22 mouse cellular contexts compared by ENCODE assay signal in genomic region chr2:148884738-148885137, GRCm38 (mm10). TPM values are rescaled to one million over a fixed set of nuclear protein-coding genes. Genes with fewer than 3 reads are reported as not detected.
DNase-seq lines count a peak whose midpoint lies in the region; ATAC-seq and TF ChIP-seq lines count a peak whose summit lies in the region.
"Had no signal": no experiment of that assay in that cellular context is flagged by ENCODE, and none has a peak within 500 bp of the region (broad histone marks: within the 10 kb centered on the region; RNA-seq: fewer than 3 reads in every experiment).

No protein-coding gene starts in this region.

- H3K4me2 ChIP-seq in lung, embryonic 14.5 days = no peak overlapping the region
- no peak overlapping the region for H3K4me2 ChIP-seq in heart, postnatal 0 days (ENCODE audit: low read depth, low read length)
- H3K4me2 ChIP-seq: embryonic facial prominence, embryonic 15.5 days; forebrain, embryonic 12.5 days; liver, embryonic 15.5 days had no signal

- no peak for TF ChIP-seq EP300 in heart, postnatal 0 days (IDR thresholded peaks at IDR 0.05; ENCODE audit: low read depth)

- DNase-seq in heart, embryonic 10.5 days (ENCODE audit: low spot score) = peak; percentile 91
- no peak for DNase-seq in heart, postnatal 4 days
- DNase-seq in lung, embryonic 14.5 days = peak; percentile 19
- no peak for DNase-seq in lung, adult 2 months
- DNase-seq in brain, adult 2 months (ENCODE audit: low read depth, low spot score) = peak; percentile 47
- peak; percentile 43 for DNase-seq in heart, postnatal 0 days (ENCODE audit: low spot score)
- DNase-seq in kidney, adult 11 months = no peak
- DNase-seq: cerebellum, postnatal 14 days; embryo, embryonic 11 days; kidney, postnatal 14 days; lung, postnatal 36 days; retina, postnatal 1 day; thymus, postnatal 36 days had no signal

- no peaks in the 10 kb centered on the region for H3K27me3 ChIP-seq in heart, embryonic 10.5 days (ENCODE audit: insufficient read depth, poor library complexity, severe bottlenecking)
- H3K27me3 ChIP-seq in lung, embryonic 14.5 days (ENCODE audit: insufficient read depth, low read length) = no peaks in the 10 kb centered on the region
- H3K27me3 ChIP-seq in heart, postnatal 0 days (ENCODE audit: control insufficient read depth, insufficient read depth, low read length) = no peaks in the 10 kb centered on the region
- H3K27me3 ChIP-seq: embryonic facial prominence, embryonic 15.5 days; forebrain, embryonic 12.5 days had no signal

- H3K36me3 ChIP-seq in heart, embryonic 10.5 days = no peaks in the 10 kb centered on the region
- H3K36me3 ChIP-seq in lung, embryonic 14.5 days (ENCODE audit: insufficient read depth) = no peaks in the 10 kb centered on the region
- H3K36me3 ChIP-seq in heart, postnatal 0 days (replicated peaks; ENCODE audit: control insufficient read depth, insufficient read depth, low read length) = no peaks in the 10 kb centered on the region
- H3K36me3 ChIP-seq: embryonic facial prominence, embryonic 15.5 days; forebrain, embryonic 12.5 days; liver, embryonic 15.5 days had no signal

- no peak overlapping the region for H3K4me3 ChIP-seq in heart, embryonic 10.5 days
- H3K4me3 ChIP-seq in lung, embryonic 14.5 days (ENCODE audit: low read depth, low read length) = no peak overlapping the region
- H3K4me3 ChIP-seq in lung, adult 2 months (replicated peaks; ENCODE audit: extremely low read depth, low read depth, low read length) = no peak overlapping the region
- no peak overlapping the region for H3K4me3 ChIP-seq in heart, postnatal 0 days (ENCODE audit: low read depth, low read length)
- H3K4me3 ChIP-seq: embryonic facial prominence, embryonic 15.5 days; forebrain, embryonic 12.5 days; liver, embryonic 15.5 days had no signal

- no peaks in the 10 kb centered on the region for H3K9me3 ChIP-seq in heart, embryonic 10.5 days
- no peaks in the 10 kb centered on the region for H3K9me3 ChIP-seq in lung, embryonic 14.5 days (ENCODE audit: low read depth, low read length)
- H3K9me3 ChIP-seq in heart, postnatal 0 days (replicated peaks; ENCODE audit: control insufficient read depth, low read length) = no peaks in the 10 kb centered on the region
- H3K9me3 ChIP-seq: embryonic facial prominence, embryonic 15.5 days; forebrain, embryonic 12.5 days; liver, embryonic 15.5 days had no signal

- TF ChIP-seq CTCF in lung, embryonic 14.5 days (IDR thresholded peaks at IDR 0.05; ENCODE audit: low read depth) = no peak
- TF ChIP-seq CTCF in lung, adult 2 months (IDR thresholded peaks at IDR 0.05; ENCODE audit: insufficient read depth, low read length) = no peak
- no peak for TF ChIP-seq CTCF in heart, postnatal 0 days (IDR thresholded peaks at IDR 0.05; ENCODE audit: low read depth)

- no peaks in the 10 kb centered on the region; the same call in 1 of the 2 replicates for H3K4me1 ChIP-seq in heart, embryonic 10.5 days
- H3K4me1 ChIP-seq in lung, embryonic 14.5 days (ENCODE audit: insufficient read depth) = no peaks in the 10 kb centered on the region
- H3K4me1 ChIP-seq in lung, adult 2 months (ENCODE audit: control insufficient read depth, insufficient read depth, low read length) = no peaks in the 10 kb centered on the region; the same call in 1 of the 2 replicates
- 0 out of 2 replicates have a peak, but pooled peaks cover 5% of the 10 kb centered on the region for H3K4me1 ChIP-seq in heart, postnatal 0 days (ENCODE audit: control insufficient read depth, insufficient read depth)
- H3K4me1 ChIP-seq: embryonic facial prominence, embryonic 15.5 days; liver, embryonic 15.5 days had no signal

- H3K9ac ChIP-seq in lung, embryonic 14.5 days = no peak overlapping the region
- H3K9ac ChIP-seq in heart, postnatal 0 days (replicated peaks; ENCODE audit: low read depth, low read length) = no peak overlapping the region
- H3K9ac ChIP-seq: embryonic facial prominence, embryonic 15.5 days; forebrain, embryonic 12.5 days; liver, embryonic 15.5 days had no signal

- peak; percentile 69; the same call in 1 of the 2 replicates for ATAC-seq in lung, embryonic 14.5 days (ENCODE audit: insufficient read depth)
- peak; percentile 79 for ATAC-seq in heart, postnatal 0 days (ENCODE audit: insufficient read depth, low read depth)
- ATAC-seq: intestine, embryonic 16.5 days had no signal

- no peak for TF ChIP-seq POLR2A in lung, adult 2 months (IDR thresholded peaks at IDR 0.05; ENCODE audit: borderline replicate concordance, extremely low read depth, low read depth, low read length)

- H3K27ac ChIP-seq in heart, embryonic 10.5 days = peak overlapping the region; percentile 59
- H3K27ac ChIP-seq in lung, embryonic 14.5 days (ENCODE audit: low read depth) = no peak overlapping the region
- H3K27ac ChIP-seq in heart, postnatal 0 days (ENCODE audit: low read depth) = peak overlapping the region; percentile 15; the same call in 1 of the 2 replicates
- H3K27ac ChIP-seq: embryonic facial prominence, embryonic 15.5 days; forebrain, embryonic 12.5 days; liver, embryonic 15.5 days had no signal

RNA-seq across cellular contexts. Expression of gene Cst3, which starts 9.2 kb away (rescaled TPM):
- polyA plus RNA-seq in heart, embryonic 10.5 days (2016; fragmentation: Nextera tagmentation; extraction: Ambion mirVana) = 567 and 803 TPM in 2 replicates
- 100 to 1,000 TPM; 527 to 580 TPM for total RNA-seq in heart, postnatal 4 days (2021)
- polyA plus RNA-seq in lung, embryonic 14.5 days (2014; fragmentation: Nextera tagmentation; extraction: Ambion mirVana) = 481 and 484 TPM in 2 replicates
- 1,892 and 2,105 TPM in 2 replicates for polyA plus RNA-seq in lung, adult 2 months (2012; rRNA removed)
- 499 and 550 TPM in 2 replicates for total RNA-seq in heart, postnatal 0 days (2014; rRNA removed; ENCODE audit: low replicate concordance)
- 883 and 898 TPM in 2 replicates for polyA plus RNA-seq in heart, postnatal 0 days (2015; fragmentation: Nextera tagmentation; extraction: Ambion mirVana)

RNA-seq across cellular contexts. Expression of gene 9230104L09Rik, which starts 19.9 kb away (rescaled TPM):
- not detected in 2 replicates for polyA plus RNA-seq in heart, embryonic 10.5 days (2016; fragmentation: Nextera tagmentation; extraction: Ambion mirVana)
- total RNA-seq in heart, postnatal 4 days (2021) = under 1 TPM in 1 of 2 experiments, not detected in 1; 0.72 TPM
- polyA plus RNA-seq in lung, embryonic 14.5 days (2014; fragmentation: Nextera tagmentation; extraction: Ambion mirVana) = not detected in 2 replicates
- 12.7 and 19.1 TPM in 2 replicates for polyA plus RNA-seq in lung, adult 2 months (2012; rRNA removed)
- not detected in 2 replicates for total RNA-seq in heart, postnatal 0 days (2014; rRNA removed; ENCODE audit: low replicate concordance)
- polyA plus RNA-seq in heart, postnatal 0 days (2015; fragmentation: Nextera tagmentation; extraction: Ambion mirVana) = 0.98 and 1.5 TPM in 2 replicates
- total RNA-seq: ES-E14; left cerebral cortex, postnatal 10 days had no signal
- polyA plus RNA-seq: embryonic facial prominence, embryonic 15.5 days; forebrain, embryonic 12.5 days; intestine, embryonic 16.5 days; limb, embryonic 14.5 days; liver, embryonic 15.5 days had no signal

RNA-seq across cellular contexts. Expression of gene Cst9, which starts 49.8 kb away (rescaled TPM):
- 0.74 and 0.80 TPM in 2 replicates for polyA plus RNA-seq in heart, embryonic 10.5 days (2016; fragmentation: Nextera tagmentation; extraction: Ambion mirVana)
- 1 to 10 TPM; 3.1 to 4.1 TPM for total RNA-seq in heart, postnatal 4 days (2021)
- polyA plus RNA-seq in lung, embryonic 14.5 days (2014; fragmentation: Nextera tagmentation; extraction: Ambion mirVana) = 0.49 TPM in 1 of 2 replicates, not detected in the other
- 0.20 TPM in 1 of 2 replicates, not detected in the other for polyA plus RNA-seq in lung, adult 2 months (2012; rRNA removed)
- 6.6 TPM in 1 of 2 replicates, not detected in the other for total RNA-seq in heart, postnatal 0 days (2014; rRNA removed; ENCODE audit: low replicate concordance)
- 14.8 and 16.8 TPM in 2 replicates for polyA plus RNA-seq in heart, postnatal 0 days (2015; fragmentation: Nextera tagmentation; extraction: Ambion mirVana)
- total RNA-seq: adrenal gland, adult 18-20 months; ES-E14; gastrocnemius, adult 8-10 months; left cerebral cortex, postnatal 10 days had no signal
- polyA plus RNA-seq: embryonic facial prominence, embryonic 15.5 days; forebrain, embryonic 12.5 days; intestine, embryonic 16.5 days; limb, embryonic 14.5 days had no signal

Comparison
In these comparisons a context has a peak if more than half of its experiments do, and no peak if none do; other contexts are left out.
1. DNase-seq: peak in heart, embryonic 10.5 days (single experiment), lung, embryonic 14.5 days (single experiment), brain, adult 2 months (single experiment) and heart, postnatal 0 days (single experiment); none in heart, postnatal 4 days (single experiment), lung, adult 2 months (single experiment) and kidney, adult 11 months (single experiment).